Mouse (Mus musculus) kidney, postnatal 0 days (tissue): ENCODE measurements around the gene Gc. TPM values are rescaled to one million over a fixed set of nuclear protein-coding genes. Genes with fewer than 3 reads are reported as not detected.

Experiments
- ATAC-seq: fragments of 200-750 bp; cut with Nextera tagmentation; replicated peaks from 2 replicates; pipeline ENCODE4 v1.8.0; 2017; ENCODE audit warnings: low read depth, moderate number of reproducible peaks, moderate TSS enrichment, moderate library complexity; ENCODE audit not compliant: low FRiP score
- DNase-seq: peaks from one replicate; pipeline ENCODE4 v3.0.0-alpha.2; 2016; ENCODE audit warnings: low spot score
- H3K27ac ChIP-seq: fragments of 300-500 bp; sonication (generic); 2 replicates; pipeline ENCODE4 v1.5.1; 2014; ENCODE audit warnings: mild to moderate bottlenecking
- H3K27me3 ChIP-seq: fragments of 300-500 bp; sonication (generic); 2 replicates; pipeline ENCODE4 v1.6.1; 2014; ENCODE audit warnings: low read length, mixed read lengths; ENCODE audit not compliant: insufficient read depth
- H3K36me3 ChIP-seq: fragments of 300-500 bp; sonication (generic); 2 replicates; pipeline ENCODE4 v1.6.1; 2014; ENCODE audit warnings: low read length, mixed read lengths; ENCODE audit not compliant: insufficient read depth
- H3K4me1 ChIP-seq: fragments of 300-500 bp; sonication (generic); replicated peaks from 2 replicates; pipeline ENCODE4 v1.6.1; 2014; ENCODE audit warnings: antibody characterized with exemption, low read length, mixed read lengths; ENCODE audit not compliant: insufficient read depth
- H3K4me2 ChIP-seq: fragments of 300-500 bp; sonication (generic); 2 replicates; pipeline ENCODE4 v1.6.1; 2014; ENCODE audit warnings: mild to moderate bottlenecking, low read length, moderate library complexity, mixed read lengths
- H3K4me3 ChIP-seq: fragments of 300-500 bp; sonication (generic); replicated peaks from 2 replicates; pipeline ENCODE4 v1.5.1; 2014; ENCODE audit warnings: low read depth, low read length
- H3K9ac ChIP-seq: fragments of 300-500 bp; sonication (generic); 2 replicates; pipeline ENCODE4 v1.6.1; 2014; ENCODE audit warnings: low read depth, low read length
- H3K9me3 ChIP-seq: fragments of 300-500 bp; sonication (generic); replicated peaks from 2 replicates; pipeline ENCODE4 v1.6.1; 2016; ENCODE audit warnings: low read length, inconsistent platforms, mixed read lengths
- CTCF ChIP-seq: IDR thresholded peaks from 2 replicates; pipeline ENCODE4 v1.5.1; 2016; ENCODE audit warnings: antibody characterized with exemption, low read depth, mild to moderate bottlenecking, moderate library complexity
- WGBS: fragments of 180-500 bp; shearing (Covaris S2); extraction: QIAGEN DNeasy Blood & Tissue Kit; methylation state at CpG from one replicate; pipeline ENCODE4 v1.1.7; 2014; 5-methylcytosine and 5-hydroxymethylcytosine counted together
- polyA plus RNA-seq: library from polyadenylated mRNA; unstranded; fragments of >200 nt; fragmentation: Nextera tagmentation; extraction: Ambion mirVana; gene quantifications from 2 replicates; pipeline ENCODE4 v1.2.1, GENCODE M21; 2015

The Gc gene
- polyA plus RNA-seq, 1 experiment from 2014 or later: 2.2 TPM

GRCm38 (mm10) chr5:89444360-89444759 lies 13.3 kb downstream of the Gc start:
- H3K36me3 ChIP-seq: no peaks in the 10 kb centered on the region

GRCm38 (mm10) chr5:89411536-89411935 lies 46.2 kb downstream of the Gc start:
- WGBS: 47% methylated on average over 1 of the region's 1 CpGs
- Histone ChIP-seq H3K36me3 (no peaks in the 10 kb centered on the region), H3K27ac (no peak overlapping the region), H3K4me3 (no peak overlapping the region), H3K27me3 (no peaks in the 10 kb centered on the region), H3K9me3 (no peaks in the 10 kb centered on the region), H3K4me1 (no peaks in the 10 kb centered on the region), H3K9ac (no peak overlapping the region), H3K4me2 (no peak overlapping the region)
- TF ChIP-seq CTCF: peak; percentile 52
- ATAC-seq: no peak
- peak; percentile 36 for DNase-seq

More at GRCm38 (mm10) chr5:89444360-89444759, 13.3 kb downstream of the Gc start:
- DNase-seq (peak; percentile 21), ATAC-seq (no peak)
- H3K4me3 ChIP-seq: no peak overlapping the region
- H3K4me2 ChIP-seq: no peak overlapping the region
- no peak overlapping the region for H3K27ac ChIP-seq
- peak; percentile 57 for TF ChIP-seq CTCF
- H3K4me1 ChIP-seq: no peaks in the 10 kb centered on the region
- WGBS: 84% methylated on average over 4 of the region's 4 CpGs
- no peak overlapping the region for H3K9ac ChIP-seq
- no peaks in the 10 kb centered on the region for H3K9me3 ChIP-seq
- H3K27me3 ChIP-seq: no peaks in the 10 kb centered on the region

GRCm38 (mm10) chr5:89407376-89408082 lies 50.2 kb downstream of the Gc start:
- no peaks in the 10 kb centered on the region for H3K4me1 ChIP-seq
- H3K27me3 ChIP-seq: no peaks in the 10 kb centered on the region
- DNase-seq (no peak), ATAC-seq (no peak)
- H3K36me3 ChIP-seq: no peaks in the 10 kb centered on the region
- H3K4me2 ChIP-seq: no peak overlapping the region
- no peak overlapping the region for H3K27ac ChIP-seq
- no peak overlapping the region for H3K4me3 ChIP-seq
- H3K9me3 ChIP-seq: no peaks in the 10 kb centered on the region
- no peak for TF ChIP-seq CTCF
- no peak overlapping the region for H3K9ac ChIP-seq

- Histone ChIP-seq H3K36me3 (no peaks in the 10 kb centered on the region), H3K4me1 (no peaks in the 10 kb centered on the region), H3K27me3 (no peaks in the 10 kb centered on the region), H3K4me2 (no peak overlapping the region), H3K27ac (no peak overlapping the region), H3K9ac (no peak overlapping the region), H3K9me3 (no peaks in the 10 kb centered on the region), H3K4me3 (no peak overlapping the region)
- ATAC-seq (no peak), DNase-seq (peak; percentile 58)
- 27% methylated on average over 1 of the region's 1 CpGs for WGBS
- TF ChIP-seq CTCF: peak; percentile 50
Observed at GRCm38 (mm10) chr5:89405132-89405531, 52.6 kb downstream of the Gc start.

GRCm38 (mm10) chr5:89390405-89390804 lies 67.3 kb downstream of the Gc start:
- ATAC-seq: no peak
- TF ChIP-seq CTCF: no peak

GRCm38 (mm10) chr5:89384204-89384603 lies 73.5 kb downstream of the Gc start:
- Histone ChIP-seq H3K4me2 (no peak overlapping the region), H3K4me3 (no peak overlapping the region), H3K27ac (no peak overlapping the region), H3K9ac (no peak overlapping the region), H3K9me3 (no peaks in the 10 kb centered on the region), H3K27me3 (no peaks in the 10 kb centered on the region), H3K4me1 (no peaks in the 10 kb centered on the region), H3K36me3 (no peaks in the 10 kb centered on the region)
- DNase-seq (peak; percentile 86), ATAC-seq (peak; percentile 66; the same call in 1 of the 2 replicates)
- TF ChIP-seq CTCF: peak; percentile 80
- WGBS: 19% methylated on average over 5 of the region's 5 CpGs

More at GRCm38 (mm10) chr5:89390405-89390804, 67.3 kb downstream of the Gc start:
- 28% methylated on average over 1 of the region's 1 CpGs for WGBS
- Histone ChIP-seq H3K4me3 (no peak overlapping the region), H3K4me2 (no peak overlapping the region), H3K27me3 (no peaks in the 10 kb centered on the region), H3K9ac (no peak overlapping the region), H3K4me1 (no peaks in the 10 kb centered on the region), H3K9me3 (no peaks in the 10 kb centered on the region), H3K36me3 (no peaks in the 10 kb centered on the region), H3K27ac (no peak overlapping the region)
- DNase-seq: no peak
